Mouse (Mus musculus) olfactory bulb, adult 2 months (tissue): ENCODE measurements around the gene Platr17. TPM values are rescaled to one million over a fixed set of nuclear protein-coding genes. Genes with fewer than 3 reads are reported as not detected.
"Not testable (repeated sequence)": the region's sequence is repeated elsewhere in the genome, so short reads cannot be mapped to it uniquely, and the experiment has no call there.

Source experiments
- H3K27ac ChIP-seq: fragments of 200-500 bp; 2 replicates; pipeline ENCODE4 v1.5.1; 2012; ENCODE audit warnings: low read depth, low read length; ENCODE audit not compliant: insufficient read depth
- H3K4me1 ChIP-seq: fragments of 200-500 bp; 2 replicates; pipeline ENCODE4 v1.6.1; 2012; ENCODE audit warnings: low read length; ENCODE audit not compliant: control insufficient read depth, insufficient read depth
- H3K4me3 ChIP-seq: fragments of 200-500 bp; 2 replicates; pipeline ENCODE4 v1.5.1; 2012; ENCODE audit warnings: mild to moderate bottlenecking, low read depth, low read length, moderate library complexity; ENCODE audit not compliant: insufficient read depth
- CTCF ChIP-seq: fragments of 200-500 bp; IDR thresholded peaks from 2 replicates; pipeline ENCODE4 v1.5.1; 2012; ENCODE audit warnings: low read depth, mild to moderate bottlenecking, low read length, moderate library complexity; ENCODE audit not compliant: insufficient read depth
- POLR2A ChIP-seq: fragments of 200-500 bp; IDR thresholded peaks from 2 replicates; pipeline ENCODE4 v1.6.1; 2012; ENCODE audit warnings: mild to moderate bottlenecking, low read depth, low read length, moderate library complexity; ENCODE audit not compliant: insufficient read depth
- WGBS: fragments of 180-500 bp; shearing (Covaris S2); methylation state at CpG from one replicate; pipeline ENCODE4 v1.1.7; 2018; 5-methylcytosine and 5-hydroxymethylcytosine counted together
- polyA plus RNA-seq: library from polyadenylated mRNA; stranded (reverse); fragments of >200 nt; gene quantifications from 2 replicates; pipeline ENCODE4 v1.2.4, GENCODE M21; 2012; ENCODE audit warnings: low replicate concordance; ENCODE audit not compliant: missing spikeins, insufficient read depth, insufficient read length

Gene Platr17
- polyA plus RNA-seq, 1 experiment: not detected

GRCm38 (mm10) chr17:33890533-33891059 is 14.3 kb upstream of the Platr17 start, which contains the start of gene Kifc1:
Gene Kifc1, minus strand, starts transcription at chr17:33890661.
- Histone ChIP-seq H3K4me1 (peaks cover 3% of the 10 kb centered on the region), H3K27ac (no peak within 1 kb of the TSS), H3K4me3 (peak within 1 kb of the TSS; percentile 57)
- WGBS: under 1% methylated on average over 49 of the region's 49 CpGs
- peak; percentile 78 for TF ChIP-seq CTCF
- TF ChIP-seq POLR2A: 0 out of 2 replicates have a peak, but pooled peaks have one; percentile 18

DNA sequence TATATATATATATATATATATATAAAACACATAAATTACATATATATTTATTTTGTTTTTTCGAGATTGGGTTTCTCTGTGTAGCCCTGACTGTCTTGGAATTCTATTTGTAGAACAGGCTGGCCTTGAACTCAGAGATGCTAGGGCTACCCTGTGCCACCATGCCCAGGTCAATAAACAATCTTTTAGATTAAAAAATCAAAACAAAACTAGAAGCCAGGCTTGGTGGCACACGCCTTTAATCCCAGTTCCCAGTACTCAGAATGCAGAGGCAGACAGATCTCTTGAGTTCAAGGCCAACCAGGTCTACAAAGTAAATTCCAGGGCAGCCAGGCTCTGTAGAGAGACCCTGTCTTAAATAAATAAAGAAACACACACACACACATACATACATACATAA is 13.6 kb upstream of the Platr17 start:
- 60% methylated on average over 2 of the region's 2 CpGs for WGBS
- TF ChIP-seq CTCF (no peak), POLR2A (no peak)
- Histone ChIP-seq H3K27ac (no peak overlapping the region), H3K4me3 (no peak overlapping the region), H3K4me1 (peaks cover 3% of the 10 kb centered on the region)

GRCm38 (mm10) chr17:33891892-33892291 is 13.0 kb upstream of the Platr17 start:
- H3K27ac ChIP-seq, H3K4me1 ChIP-seq, H3K4me3 ChIP-seq: not testable (repeated sequence)
- WGBS: 71% methylated on average over 6 of the region's 6 CpGs

DNA sequence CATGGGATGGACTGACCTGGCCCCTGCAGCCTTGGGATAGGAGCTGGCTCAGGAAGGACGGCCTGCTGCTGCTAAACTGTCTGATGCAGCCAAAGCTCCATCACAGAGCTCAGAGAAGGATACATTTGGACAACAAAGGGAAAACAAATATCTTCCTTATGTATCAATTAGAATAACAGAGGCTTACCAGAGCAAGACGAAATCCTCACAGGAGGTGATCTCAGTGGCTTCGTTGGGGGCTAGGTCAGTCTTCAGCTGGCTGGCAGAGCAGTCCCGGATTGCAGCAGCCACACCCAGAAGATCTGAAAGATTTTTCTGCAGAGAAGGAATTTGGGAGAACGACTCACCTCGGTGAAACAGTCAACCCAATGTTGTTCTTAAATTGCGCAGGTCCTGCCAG is 12.5 kb upstream of the Platr17 start:
- 36% methylated on average over 7 of the region's 7 CpGs for WGBS
- TF ChIP-seq POLR2A (no peak), CTCF (no peak)

GRCm38 (mm10) chr17:33893011-33893410 is 11.9 kb upstream of the Platr17 start:
- 77% methylated on average over 4 of the region's 4 CpGs for WGBS
- H3K4me1 ChIP-seq, H3K27ac ChIP-seq, H3K4me3 ChIP-seq: not testable (repeated sequence)

More for the DNA sequence above, 12.5 kb upstream of the Platr17 start:
- no peak overlapping the region for H3K27ac ChIP-seq
- H3K4me1 ChIP-seq: peaks cover 3% of the 10 kb centered on the region
- no peak overlapping the region for H3K4me3 ChIP-seq

GRCm38 (mm10) chr17:33897114-33897794 is 7.7 kb upstream of the Platr17 start:
- Histone ChIP-seq H3K4me1 (no peaks in the 10 kb centered on the region), H3K4me3 (no peak overlapping the region), H3K27ac (no peak overlapping the region)
- TF ChIP-seq CTCF (no peak), POLR2A (no peak)
- WGBS: 45% methylated on average over 6 of the region's 6 CpGs

DNA sequence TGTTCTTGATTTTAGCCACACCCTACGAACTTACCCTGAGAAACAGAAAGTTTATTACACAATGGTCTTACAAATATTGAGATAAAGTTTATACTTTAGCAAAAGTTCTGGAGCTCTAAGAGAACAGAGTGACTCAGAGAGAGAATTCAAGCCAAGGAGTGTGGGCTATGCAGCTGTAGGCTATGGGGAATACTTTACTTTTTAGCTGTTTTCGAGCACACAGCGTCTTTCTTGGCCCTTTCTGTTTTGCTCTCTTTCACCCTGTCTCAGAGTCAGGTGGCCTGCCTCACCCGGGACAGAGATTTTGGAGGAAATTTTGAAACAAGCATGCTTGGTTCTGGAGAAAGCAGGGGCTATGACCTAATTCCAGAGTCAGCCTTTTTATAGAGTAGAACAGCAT is 6.7 kb upstream of the Platr17 start:
- H3K27ac ChIP-seq, H3K4me1 ChIP-seq, H3K4me3 ChIP-seq: not testable (repeated sequence)
- 80% methylated on average over 4 of the region's 4 CpGs for WGBS

DNA sequence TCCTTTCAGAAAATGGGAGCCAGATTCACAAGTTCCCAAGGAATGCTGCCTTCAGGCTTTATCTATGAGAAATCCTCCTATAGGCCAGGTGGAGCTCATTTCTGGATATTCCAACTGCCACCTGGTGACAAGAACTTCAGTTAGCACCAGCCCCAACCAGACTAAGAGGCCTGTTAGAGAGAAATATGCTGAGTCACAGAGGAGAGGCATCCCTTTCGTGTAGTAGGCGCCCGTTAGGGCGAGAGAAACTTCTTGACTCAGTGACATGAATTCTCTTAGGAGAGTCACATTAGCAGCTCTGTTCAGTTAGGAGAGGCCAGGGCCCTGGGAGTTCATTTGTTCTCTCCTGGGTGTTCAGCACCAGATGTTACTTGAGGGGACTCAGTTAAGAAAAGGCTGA is 5.3 kb upstream of the Platr17 start:
- Histone ChIP-seq H3K4me1 (no peaks in the 10 kb centered on the region), H3K27ac (no peak overlapping the region), H3K4me3 (no peak overlapping the region)
- TF ChIP-seq CTCF: no peak
- no peak for TF ChIP-seq POLR2A
- WGBS: 83% methylated on average over 4 of the region's 4 CpGs

DNA sequence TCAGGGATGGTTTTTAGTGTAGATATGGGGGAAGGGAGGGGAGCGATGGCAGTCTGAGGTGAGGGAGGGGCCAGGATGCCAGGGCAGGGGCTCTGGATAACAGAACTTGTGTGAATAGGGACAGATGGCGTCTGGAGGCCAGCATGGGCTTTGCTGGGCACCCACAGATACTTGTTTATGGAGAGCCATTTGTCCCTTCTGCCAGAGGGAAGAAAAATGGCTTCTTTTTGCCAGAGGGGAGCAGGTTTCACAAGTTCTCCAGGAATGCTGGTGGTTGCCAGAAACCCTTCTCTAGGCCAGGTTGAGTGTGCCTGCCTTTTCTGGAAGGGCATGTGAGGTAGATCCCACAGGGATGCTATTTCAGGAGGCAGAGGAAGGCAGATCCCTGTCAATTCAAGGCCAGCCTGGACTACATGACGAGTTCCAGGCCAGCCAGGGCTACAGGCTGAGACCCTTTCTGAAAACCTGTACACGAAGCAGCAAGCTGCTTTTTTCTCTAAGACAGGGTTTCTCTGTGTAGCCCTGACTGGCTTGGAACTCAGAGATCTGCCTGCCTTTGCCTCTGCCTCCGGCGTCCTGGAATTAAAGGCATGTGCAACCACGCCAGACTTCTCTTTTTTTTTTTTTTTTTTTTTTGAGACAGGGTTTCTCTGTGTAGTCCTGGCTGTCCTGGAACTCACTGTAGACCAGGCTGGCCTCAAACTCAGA is 4.5 kb upstream of the Platr17 start:
- no peak for TF ChIP-seq CTCF
- H3K4me3 ChIP-seq: no peak overlapping the region
- H3K27ac ChIP-seq: no peak overlapping the region
- 80% methylated on average over 7 of the region's 7 CpGs for WGBS
- H3K4me1 ChIP-seq: no peaks in the 10 kb centered on the region

- Histone ChIP-seq H3K27ac (no peak overlapping the region), H3K4me3 (no peak overlapping the region), H3K4me1 (no peaks in the 10 kb centered on the region)
- WGBS: 88% methylated on average over 4 of the region's 4 CpGs
- no peak for TF ChIP-seq POLR2A
- no peak for TF ChIP-seq CTCF
These were observed 4.0 kb upstream of the Platr17 start for GRCm38 (mm10) chr17:33900989-33901314.
